ENCODE assay signal across 10 mouse cellular contexts in the genomic region with DNA sequence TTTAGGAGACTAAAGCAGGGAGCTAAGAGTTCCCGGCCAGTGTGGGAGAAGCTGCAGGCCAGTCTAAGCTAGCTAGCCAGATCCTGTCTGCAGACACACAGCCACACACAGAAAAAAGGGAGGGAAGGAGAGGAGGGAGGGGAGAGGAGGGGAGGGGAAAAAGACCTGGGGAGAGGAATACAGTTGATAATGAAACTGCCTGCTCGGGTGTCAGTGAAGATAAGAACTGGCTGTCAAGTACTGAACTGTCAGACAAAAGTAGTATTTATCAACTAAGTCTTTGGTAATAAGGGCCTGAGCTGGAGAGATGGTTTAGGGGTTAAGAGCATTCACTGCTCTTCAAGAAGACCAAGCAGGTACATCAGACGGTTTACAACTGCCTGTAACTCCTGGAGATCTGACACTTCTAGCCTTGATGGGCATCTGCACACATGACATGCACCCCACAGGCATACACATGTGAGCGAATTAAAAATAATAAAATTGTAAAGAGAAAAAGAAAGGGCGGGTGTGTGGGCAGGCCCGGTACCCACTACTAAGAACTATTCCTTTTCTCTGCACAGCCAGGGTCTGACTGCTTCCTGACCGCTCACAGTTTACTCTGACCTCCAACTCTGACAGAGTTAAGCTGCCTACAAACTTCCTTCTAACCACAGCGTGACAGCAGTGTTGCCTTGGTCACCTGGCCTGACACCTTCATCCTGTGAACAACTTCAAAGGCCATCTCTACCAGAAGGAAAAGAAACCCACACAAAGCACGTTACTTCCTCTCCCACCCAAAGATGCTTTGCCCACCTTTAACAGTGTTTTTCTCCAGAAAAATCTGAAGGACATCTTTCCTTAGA. TPM values are rescaled to one million over a fixed set of nuclear protein-coding genes. Genes with fewer than 3 reads are reported as not detected.
DNase-seq lines count a peak whose midpoint lies in the region; ATAC-seq and TF ChIP-seq lines count a peak whose summit lies in the region.
"Had no signal": no experiment of that assay in that cellular context is flagged by ENCODE, and none has a peak within 500 bp of the region (broad histone marks: within the 10 kb centered on the region; RNA-seq: fewer than 3 reads in every experiment).

No protein-coding gene starts in this region.

- WGBS in heart, embryonic 14.5 days = 48% methylated on average over 9 of the region's 9 CpGs

- H3K27ac ChIP-seq in heart, embryonic 14.5 days (replicated peaks in 1 of 2; ENCODE audit: control insufficient read depth in 1 of 2, insufficient read depth in 1 of 2, low read depth in 2 of 2, low read length in 2 of 2) = peak overlapping the region in 1 of 2 experiments; percentile 25; a peak in 2 of 4 replicates
- H3K27ac ChIP-seq in layer of hippocampus, adult 2 months = no peak overlapping the region
- H3K27ac ChIP-seq: lung, embryonic 15.5 days had no signal

- no peaks in the 10 kb centered on the region for H3K36me3 ChIP-seq in heart, embryonic 14.5 days (ENCODE audit: control insufficient read depth, insufficient read depth, low read length)
- H3K36me3 ChIP-seq: lung, embryonic 15.5 days had no signal

- H3K4me3 ChIP-seq in heart, embryonic 14.5 days (ENCODE audit: control insufficient read depth in 1 of 2, insufficient read depth in 1 of 2, low read depth in 1 of 2, low read length in 2 of 2) = no peak overlapping the region
- no peak overlapping the region for H3K4me3 ChIP-seq in layer of hippocampus, adult 2 months
- H3K4me3 ChIP-seq: lung, embryonic 15.5 days had no signal

- H3K4me1 ChIP-seq in heart, embryonic 14.5 days (ENCODE audit: control insufficient read depth in 2 of 2, insufficient read depth in 2 of 2, low read length in 2 of 2) = peaks cover 15 to 56% of the 10 kb centered on the region in 2 experiments

- H3K27me3 ChIP-seq in heart, embryonic 14.5 days (ENCODE audit: control insufficient read depth, insufficient read depth, low read length) = peaks cover 9% of the 10 kb centered on the region; the same call in 1 of the 2 replicates

- H3K9ac ChIP-seq in heart, embryonic 14.5 days (ENCODE audit: low read length) = peak overlapping the region; percentile 55
- H3K9ac ChIP-seq: lung, embryonic 15.5 days had no signal

- peak overlapping the region; percentile 12; the same call in 1 of the 2 replicates for H3K4me2 ChIP-seq in heart, embryonic 14.5 days (ENCODE audit: low read length)

- no peak for ATAC-seq in heart, embryonic 14.5 days (ENCODE audit: insufficient number of reproducible peaks, insufficient read depth, low FRiP score, low read depth)

- no peak for DNase-seq in heart, postnatal 25 days (ENCODE audit: low spot score)
- peak; percentile 36 to 42 for DNase-seq in spleen, postnatal 10 days (ENCODE audit: low spot score in 2 of 2)
- DNase-seq in spleen, postnatal 14 days (ENCODE audit: low spot score in 2 of 2) = no peak
- DNase-seq in induced T-regulatory cell, adult 2 months (ENCODE audit: low read depth) = peak; percentile 64
- DNase-seq in natural killer cell, adult 2 months (ENCODE audit: low spot score in 2 of 2) = peak; percentile 31 to 53
- DNase-seq in cerebellum, adult 11 months = no peak
- no peak for DNase-seq in layer of hippocampus, adult 2 months (ENCODE audit: low spot score in 2 of 2)
- DNase-seq: kidney, adult 8-10 months had no signal

- no peak for TF ChIP-seq CTCF in layer of hippocampus, adult 2 months (conservative IDR thresholded peaks at IDR 0.05)

- intact Hi-C loops in heart, postnatal 25 days (cut with DNase I) = loop anchor here (5.0 kb wide), 1 partner anchor 37 kb away; no protein-coding TSS in a partner anchor

- no peaks in the 10 kb centered on the region for H3K9me3 ChIP-seq in heart, embryonic 14.5 days (ENCODE audit: control insufficient read depth, low read length)
- H3K9me3 ChIP-seq: lung, embryonic 15.5 days had no signal

RNA-seq across cellular contexts. Expression of gene Gm5475, which starts 1.8 kb away (rescaled TPM):
- polyA plus RNA-seq in heart, embryonic 14.5 days (2014; fragmentation: Nextera tagmentation; extraction: Ambion mirVana) = not detected in 2 replicates
- not detected for total RNA-seq in heart, postnatal 25 days (2021)
- not detected for total RNA-seq in layer of hippocampus, adult 2 months (2021)

RNA-seq across cellular contexts. Expression of gene Slc11a2, which starts 4.7 kb away (rescaled TPM):
- 12.7 and 14.1 TPM in 2 replicates for polyA plus RNA-seq in heart, embryonic 14.5 days (2014; fragmentation: Nextera tagmentation; extraction: Ambion mirVana)
- total RNA-seq in heart, postnatal 25 days (2021) = 10 to 100 TPM; 52.6 to 56.9 TPM
- 10 to 100 TPM; 62.0 to 67.5 TPM for total RNA-seq in layer of hippocampus, adult 2 months (2021)

RNA-seq across cellular contexts. Expression of gene Letmd1, which starts 48.7 kb away (rescaled TPM):
- polyA plus RNA-seq in heart, embryonic 14.5 days (2014; fragmentation: Nextera tagmentation; extraction: Ambion mirVana) = 12.8 and 13.6 TPM in 2 replicates
- total RNA-seq in heart, postnatal 25 days (2021) = 10 to 100 TPM; 13.6 to 14.6 TPM
- total RNA-seq in layer of hippocampus, adult 2 months (2021) = 10 to 100 TPM; 57.1 to 62.9 TPM

RNA-seq across cellular contexts. Expression of gene Higd1c, which starts 55.8 kb away (rescaled TPM):
- not detected in 2 replicates for polyA plus RNA-seq in heart, embryonic 14.5 days (2014; fragmentation: Nextera tagmentation; extraction: Ambion mirVana)
- not detected for total RNA-seq in heart, postnatal 25 days (2021)
- not detected for total RNA-seq in layer of hippocampus, adult 2 months (2021)
- polyA plus RNA-seq: lung, embryonic 15.5 days had no signal

Comparison
In these comparisons a context has a peak if more than half of its experiments do, and no peak if none do; other contexts are left out.
1. DNase-seq: peak in spleen, postnatal 10 days (2 of 2), induced T-regulatory cell, adult 2 months (single experiment) and natural killer cell, adult 2 months (2 of 2); none in heart, postnatal 25 days (single experiment), spleen, postnatal 14 days (0 of 2), cerebellum, adult 11 months (single experiment) and layer of hippocampus, adult 2 months (0 of 2).